Mouse (Mus musculus): ENCODE measurements around the gene Nat8f2.

Gene Nat8f2

GRCm38 (mm10) chr6:85823382-85824090 lies 45.4 kb downstream of the Nat8f2 start:
- no peak for DNase-seq (ENCODE audit: low spot score in 2 of 2)

GRCm38 (mm10) chr6:85822286-85822685 lies 46.7 kb downstream of the Nat8f2 start:
- DNase-seq (ENCODE audit: low spot score in 2 of 2): no peak

- DNase-seq (ENCODE audit: low spot score in 2 of 2): no peak
Measured at GRCm38 (mm10) chr6:85820837-85821236, 48.1 kb downstream of the Nat8f2 start, which contains the start of the genes Nat8f6 and Nat8f5. Nat8f6 (minus strand) TSS chr6:85820954. Nat8f5 (minus strand) TSS chr6:85820972.

DNA sequence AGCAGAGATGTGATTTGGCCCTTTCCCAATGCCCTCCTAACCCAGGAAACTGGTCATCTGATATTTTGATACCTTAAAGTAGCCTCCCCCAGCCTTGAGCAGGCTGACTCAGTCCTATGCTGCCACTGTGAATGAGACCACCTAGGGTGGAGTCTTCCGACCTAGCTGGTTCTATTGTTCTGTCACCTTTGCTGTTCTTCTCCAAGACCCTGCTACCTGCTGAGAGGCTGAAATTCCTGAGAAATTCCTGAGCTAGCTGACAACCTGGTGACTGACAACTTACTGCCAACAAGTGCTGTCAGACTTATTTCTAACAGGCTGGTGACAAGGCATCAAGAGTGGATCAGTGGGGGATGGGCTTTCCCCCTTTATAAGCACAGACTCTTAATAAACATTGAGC lies 50.6 kb downstream of the Nat8f2 start:
- DNase-seq (ENCODE audit: low spot score in 2 of 2): no peak

All from spleen, postnatal 36 days (tissue).